Mouse (Mus musculus) bone marrow, adult 2 months (tissue): ENCODE results near the gene Krt80.

Experiments
- CTCF ChIP-seq: fragments of 200-500 bp; IDR thresholded peaks from 2 replicates; pipeline ENCODE4 v1.5.1; 2011; ENCODE audit warnings: low read length, control low read depth; ENCODE audit not compliant: control insufficient read depth, insufficient read depth
- POLR2A ChIP-seq: fragments of 200-500 bp; IDR thresholded peaks from 2 replicates; pipeline ENCODE4 v1.6.1; 2011; ENCODE audit warnings: low read depth, mild to moderate bottlenecking, control low read depth, low read length, borderline replicate concordance; ENCODE audit not compliant: control insufficient read depth

GRCm38 (mm10) chr15:101322640-101323039 lies 47.3 kb downstream of the Krt80 start:
- no peak for TF ChIP-seq CTCF
- TF ChIP-seq POLR2A, result no peak
